Mouse (Mus musculus): ENCODE results near the gene Llgl2. TPM values are rescaled to one million over a fixed set of nuclear protein-coding genes. Genes with fewer than 3 reads are reported as not detected.

The Llgl2 gene
- polyA plus RNA-seq (2012; rRNA removed), result 187 and 224 TPM in 2 replicates

DNA sequence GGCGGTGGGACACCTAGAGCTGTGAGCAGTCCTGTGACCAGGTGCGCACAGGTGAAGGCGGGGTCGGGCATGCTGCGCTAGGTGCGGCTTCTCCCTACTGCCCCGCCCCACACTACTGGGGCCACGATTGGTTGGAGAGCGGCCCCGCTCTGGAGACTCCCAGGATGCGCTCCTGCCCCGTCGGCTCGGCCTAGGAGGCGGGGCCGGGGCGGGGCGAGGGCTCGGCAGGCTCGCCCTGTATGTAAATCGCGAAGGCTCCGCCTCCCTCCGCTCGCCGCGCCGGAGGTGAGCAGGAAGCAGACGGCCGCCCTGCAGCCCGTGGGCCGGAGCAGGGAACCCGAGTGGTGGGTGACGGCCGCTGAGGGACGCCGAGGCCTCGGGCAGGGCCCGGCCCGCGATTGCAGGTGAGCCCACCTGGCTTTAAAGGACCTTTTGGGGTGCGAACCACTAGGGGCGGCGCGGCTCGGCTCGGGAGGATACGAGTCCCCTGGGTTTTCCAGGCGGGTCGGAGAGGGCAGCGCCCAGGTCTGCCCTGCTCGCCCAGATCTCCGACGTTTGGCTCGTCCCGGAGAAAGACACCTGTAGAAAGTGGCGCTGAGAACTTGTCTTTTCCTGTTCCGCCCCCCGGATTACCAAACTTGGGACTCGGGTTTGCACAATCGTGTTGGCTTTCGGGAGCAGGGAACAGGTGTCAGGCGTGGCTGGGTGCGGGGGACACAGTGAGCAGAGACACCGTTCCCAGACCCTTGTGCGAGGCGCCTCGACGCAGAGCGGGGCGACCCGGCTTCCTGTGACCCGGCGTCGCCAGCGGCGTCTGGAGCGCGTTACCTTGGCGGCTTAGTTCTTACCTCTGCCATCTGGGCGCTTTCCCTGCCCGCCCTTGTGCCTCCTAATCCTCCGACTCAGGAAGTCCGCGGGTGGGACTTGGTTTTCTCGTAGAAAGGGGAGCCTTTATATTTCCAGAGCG is at the start of gene Llgl2:
Llgl2 (plus strand) TSS at position 276 of the 967 bp plus-strand sequence.

DNA sequence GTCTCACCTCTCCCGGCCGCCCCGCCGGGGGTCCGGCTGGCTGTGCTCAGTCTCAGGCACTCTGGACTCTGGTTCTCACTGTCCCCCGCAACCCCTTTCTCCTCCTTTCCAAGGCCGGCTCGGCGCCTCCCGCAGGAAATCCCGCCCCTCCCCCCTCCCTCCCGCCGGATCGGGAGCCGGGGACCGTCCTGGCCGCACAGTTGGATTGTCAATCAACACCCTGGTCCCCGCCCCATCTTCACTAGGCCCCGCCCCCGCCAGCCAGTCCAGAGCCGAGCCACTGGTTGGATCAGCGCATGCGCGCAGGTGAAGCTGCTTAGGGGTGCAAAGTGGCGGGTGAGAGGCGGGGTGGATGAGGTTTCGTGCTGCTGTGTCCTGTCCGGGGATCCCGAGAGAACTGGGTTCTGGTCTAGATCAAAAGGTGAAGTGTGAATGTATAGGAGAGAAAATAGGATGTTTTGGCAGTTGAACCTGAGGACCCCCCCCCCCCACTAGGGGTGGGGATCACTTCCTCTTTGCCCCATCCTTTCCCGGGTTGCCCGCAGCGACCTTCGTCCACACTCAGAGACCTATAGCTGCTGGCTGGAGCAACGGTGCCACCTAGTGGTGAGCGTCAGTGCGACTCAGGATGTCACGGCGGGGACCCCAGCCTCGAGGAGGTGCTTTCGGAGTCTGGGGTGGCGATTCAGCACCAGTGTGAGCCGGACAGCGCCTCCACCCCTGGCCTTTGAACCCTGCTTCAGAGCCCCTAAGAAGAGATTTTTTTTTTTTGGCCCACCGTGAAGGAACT is 10.1 kb upstream of the Llgl2 start, which contains the start of gene Caskin2:
Caskin2 (minus strand) TSS at position 133 of the 790 bp plus-strand sequence.

DNA sequence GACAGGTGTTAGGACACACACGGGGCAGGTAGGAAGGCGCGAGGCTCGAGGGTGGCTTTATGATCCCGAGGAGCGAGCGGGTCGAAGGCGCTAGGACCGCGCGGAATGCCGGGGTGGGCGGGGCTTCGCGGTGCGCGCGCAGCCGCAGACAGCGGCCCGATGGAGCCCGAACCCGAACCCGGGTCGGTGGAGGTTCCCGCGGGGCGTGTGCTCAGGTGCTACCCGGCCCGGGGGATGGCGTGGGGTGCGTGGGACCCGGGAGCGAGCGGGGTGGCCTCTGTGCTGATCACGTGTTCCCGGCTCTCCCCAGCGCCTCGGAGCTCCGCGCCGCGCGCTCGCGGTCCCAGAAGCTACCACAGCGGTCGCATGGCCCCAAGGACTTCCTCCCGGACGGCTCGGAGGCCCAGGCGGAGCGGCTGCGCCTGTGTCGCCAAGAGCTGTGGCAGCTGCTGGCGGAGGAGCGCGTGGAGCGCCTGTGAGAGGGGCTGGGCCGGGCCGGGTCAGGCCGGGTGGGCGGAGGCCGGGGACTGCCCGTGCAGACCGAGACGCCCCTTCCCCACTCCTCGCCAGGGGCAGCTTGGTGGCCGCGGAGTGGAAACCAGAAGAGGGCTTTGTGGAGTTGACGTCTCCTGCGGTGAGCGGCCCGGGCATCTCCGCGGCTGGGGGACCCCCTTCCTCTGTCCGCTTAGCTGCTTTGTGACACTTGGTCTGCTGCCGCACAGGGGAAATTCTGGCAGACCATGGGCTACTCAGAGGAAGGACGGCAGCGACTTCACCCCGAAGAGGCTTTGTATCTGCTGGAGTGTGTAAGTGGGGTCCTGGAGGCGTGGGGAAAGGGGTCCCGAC is 9.0 kb upstream of the Llgl2 start, which contains the start of gene Tsen54:
Tsen54 (plus strand) TSS at position 120 of the 846 bp plus-strand sequence.

DNA sequence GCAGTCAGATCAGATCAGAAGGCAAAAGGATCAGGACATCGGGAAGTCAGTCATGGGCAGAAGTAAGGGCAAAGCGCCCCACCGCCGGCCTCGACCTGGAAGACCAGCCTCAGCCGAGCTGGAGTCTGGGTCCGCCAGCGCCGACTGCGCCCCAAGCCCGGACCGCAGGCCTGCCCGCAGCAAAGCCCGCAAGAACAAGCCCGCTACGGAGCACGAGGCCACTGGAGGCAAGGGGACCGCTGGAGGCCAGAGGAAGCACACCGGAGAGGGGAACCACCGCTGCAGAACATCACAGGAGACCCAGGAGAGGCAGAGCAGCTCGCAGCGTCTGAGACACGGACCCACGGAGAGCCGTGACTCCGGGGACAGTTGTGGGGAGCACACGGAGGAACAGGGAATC is 34.5 kb downstream of the Llgl2 start, which contains the start of gene Myo15b:
Myo15b (plus strand) TSS at position 53 of the 400 bp plus-strand sequence.

DNA sequence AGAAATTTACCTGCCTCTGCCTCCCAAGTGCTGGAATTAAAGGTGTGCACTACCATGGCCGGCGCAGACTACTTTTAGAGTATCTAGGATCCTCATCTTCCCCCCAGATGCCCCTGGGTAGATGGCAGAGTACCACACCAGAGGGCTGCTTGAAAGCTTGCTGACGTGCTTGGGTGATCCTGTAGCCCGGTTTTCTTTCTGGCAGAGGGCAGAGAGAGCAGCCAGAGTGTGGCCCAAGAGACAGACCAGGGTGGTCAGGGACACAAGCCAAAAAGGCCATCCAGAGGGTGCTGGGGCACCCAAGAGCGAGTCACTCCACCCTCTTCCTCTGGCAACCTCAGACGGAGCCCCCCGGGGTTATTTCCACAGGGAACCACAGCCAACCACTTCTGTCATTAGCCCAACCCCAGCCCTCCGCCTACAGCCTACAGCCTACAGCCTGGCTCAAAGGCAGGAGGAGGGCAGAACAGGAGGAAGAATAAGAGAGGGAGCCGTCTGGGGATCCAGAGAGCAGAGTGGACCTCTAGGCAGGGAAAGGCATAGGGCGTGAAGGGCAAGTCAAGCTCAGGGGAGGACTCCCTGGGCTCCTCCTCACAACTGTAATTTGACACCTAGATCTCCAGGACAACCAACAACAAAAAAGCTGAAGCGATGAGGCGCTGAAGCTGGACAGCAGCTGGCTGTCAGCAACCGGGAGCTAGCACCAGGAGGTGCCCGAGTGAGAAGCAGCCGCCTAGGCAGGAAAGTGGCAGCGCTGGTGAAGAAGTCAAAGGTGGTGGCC is 75.8 kb downstream of the Llgl2 start, which contains the start of gene Smim5:
Smim5 (plus strand) TSS at position 481 of the 781 bp plus-strand sequence.

Other genes with a start within 250 kb of the Llgl2 start
- gene Mrps7, start 220.1 kb upstream of the Llgl2 start, polyA plus RNA-seq (2012; rRNA removed), result 7.9 and 9.3 TPM in 2 replicates
- gene Gga3, start 220.0 kb upstream of the Llgl2 start, polyA plus RNA-seq (2012; rRNA removed), result 6.8 and 15.8 TPM in 2 replicates
- gene Mif4gd, start 211.1 kb upstream of the Llgl2 start, polyA plus RNA-seq (2012; rRNA removed), result 34.3 and 37.0 TPM in 2 replicates
- 10.9 and 14.6 TPM in 2 replicates for gene Slc25a19, start 195.8 kb upstream of the Llgl2 start, polyA plus RNA-seq (2012; rRNA removed)
- 14.7 and 17.2 TPM in 2 replicates for gene Grb2, start 115.5 kb upstream of the Llgl2 start, polyA plus RNA-seq (2012; rRNA removed)
- gene Tmem94, start 58.6 kb upstream of the Llgl2 start, polyA plus RNA-seq (2012; rRNA removed), result 43.3 and 44.3 TPM in 2 replicates
- gene Caskin2, start 10.4 kb upstream of the Llgl2 start, polyA plus RNA-seq (2012; rRNA removed), result 26.5 and 26.7 TPM in 2 replicates
- gene Tsen54, start 9.3 kb upstream of the Llgl2 start, polyA plus RNA-seq (2012; rRNA removed), result 29.9 and 48.0 TPM in 2 replicates
- gene Myo15b, start 34.4 kb downstream of the Llgl2 start, polyA plus RNA-seq (2012; rRNA removed), result 25.2 and 34.4 TPM in 2 replicates
- gene Smim5, start 75.9 kb downstream of the Llgl2 start, polyA plus RNA-seq (2012; rRNA removed), result 2.9 and 4.1 TPM in 2 replicates
- 24.8 and 28.5 TPM in 2 replicates for gene Smim6, start 88.0 kb downstream of the Llgl2 start, polyA plus RNA-seq (2012; rRNA removed)
- 13.2 and 13.4 TPM in 2 replicates for gene Sap30bp, start 109.2 kb downstream of the Llgl2 start, polyA plus RNA-seq (2012; rRNA removed)
- gene Recql5, start 109.4 kb downstream of the Llgl2 start, polyA plus RNA-seq (2012; rRNA removed), result 9.7 and 12.0 TPM in 2 replicates
- gene Itgb4, start 150.7 kb downstream of the Llgl2 start, polyA plus RNA-seq (2012; rRNA removed), result 37.3 and 46.8 TPM in 2 replicates
- 47.5 and 60.9 TPM in 2 replicates for gene Galk1, start 188.7 kb downstream of the Llgl2 start, polyA plus RNA-seq (2012; rRNA removed)
- gene H3f3b, start 203.9 kb downstream of the Llgl2 start, polyA plus RNA-seq (2012; rRNA removed), result 64.3 and 74.4 TPM in 2 replicates
- 11.0 and 11.8 TPM in 2 replicates for gene Unk, start 206.3 kb downstream of the Llgl2 start, polyA plus RNA-seq (2012; rRNA removed)

All from stomach, adult 2 months (tissue).